Mouse (Mus musculus) urinary bladder, postnatal 25 days (tissue): ENCODE data around the gene Zc3h7b.
A peak's percentile ranks its signal among the peaks of the same experiment; 100 is the strongest.

Source experiments
- DNase-seq: peaks from one replicate; pipeline ENCODE4 v3.0.0; 2022; ENCODE audit warnings: low spot score

The Zc3h7b gene

GRCm38 (mm10) chr15:81818404-81818803 lies 73.5 kb downstream of the Zc3h7b start:
- DNase-seq = no peak

DNA sequence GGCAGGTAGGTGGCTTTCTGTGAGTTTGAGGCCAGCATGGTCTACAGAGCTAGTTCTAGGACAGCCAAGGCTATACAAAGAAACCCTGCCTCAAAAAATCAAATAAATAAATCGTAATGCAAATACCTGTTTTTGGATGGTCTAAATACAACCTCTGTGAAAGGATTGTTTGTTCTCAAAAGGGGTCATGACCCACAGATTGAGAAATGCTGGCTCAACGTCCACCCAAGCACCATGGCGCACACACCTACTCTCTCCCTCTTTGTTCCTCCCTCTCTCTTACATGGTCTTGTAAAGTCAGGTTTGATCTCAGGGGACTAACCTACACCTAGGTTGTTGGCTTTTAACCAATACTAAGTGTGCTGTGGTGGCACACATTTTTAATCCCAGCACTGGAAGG lies 77.8 kb downstream of the Zc3h7b start:
- DNase-seq = no peak

GRCm38 (mm10) chr15:81824832-81825231 lies 80.0 kb downstream of the Zc3h7b start:
- DNase-seq = no peak

DNA sequence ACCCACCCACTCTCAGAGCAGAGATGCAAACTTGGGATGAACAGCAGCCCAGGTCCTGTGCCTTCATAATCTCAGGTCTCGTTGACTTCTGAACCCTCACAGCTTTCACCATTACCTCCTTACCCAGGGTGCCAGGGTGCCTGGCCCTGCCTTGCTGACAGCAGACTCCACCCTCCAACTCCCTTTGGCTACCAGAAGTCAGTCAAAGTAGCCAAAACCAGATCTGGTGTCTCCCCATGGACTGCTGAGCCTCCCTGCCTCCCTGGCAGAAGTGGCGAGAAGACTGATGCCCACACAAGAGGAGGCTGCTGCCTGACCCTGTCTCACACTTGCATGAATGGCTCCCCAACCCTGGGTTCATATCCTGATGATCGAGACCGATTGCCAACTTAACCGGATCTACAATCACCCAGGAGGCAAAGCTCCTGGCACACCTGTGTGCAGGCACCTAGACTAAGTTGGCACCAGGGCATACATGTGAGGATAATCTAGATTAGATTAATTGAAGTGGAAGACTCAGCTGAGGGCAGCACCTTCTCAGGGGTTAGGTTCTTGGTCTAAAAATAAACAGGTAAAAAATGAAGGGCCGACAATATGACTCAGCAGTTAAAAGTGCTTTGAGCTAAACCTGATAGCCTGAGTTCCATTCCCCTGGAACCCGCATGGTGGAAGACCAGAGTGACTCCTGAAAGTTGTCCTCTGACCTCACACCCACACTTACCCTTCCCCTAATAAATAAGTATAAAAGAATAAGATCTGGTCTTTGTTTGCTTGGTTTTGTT lies 83.8 kb downstream of the Zc3h7b start:
- DNase-seq = no peak

DNA sequence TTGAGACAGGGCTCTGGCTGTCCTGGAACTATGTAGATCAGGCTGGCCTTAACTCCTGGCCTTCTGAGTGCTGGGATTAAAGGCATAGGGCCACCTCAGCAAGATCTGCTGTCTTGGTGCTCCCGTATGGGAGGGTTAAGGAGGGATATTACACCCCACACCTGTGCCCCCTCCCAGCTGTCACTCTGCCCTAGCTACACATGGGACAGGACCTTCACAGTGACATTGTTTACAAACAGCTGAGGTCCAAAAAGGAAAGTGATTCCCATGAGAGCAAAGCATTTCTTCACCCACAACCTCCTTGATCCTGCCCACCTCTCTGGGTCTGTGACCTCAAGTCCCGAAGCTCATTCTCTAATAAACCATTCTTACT lies 84.3 kb downstream of the Zc3h7b start:
- no peak for DNase-seq

DNA sequence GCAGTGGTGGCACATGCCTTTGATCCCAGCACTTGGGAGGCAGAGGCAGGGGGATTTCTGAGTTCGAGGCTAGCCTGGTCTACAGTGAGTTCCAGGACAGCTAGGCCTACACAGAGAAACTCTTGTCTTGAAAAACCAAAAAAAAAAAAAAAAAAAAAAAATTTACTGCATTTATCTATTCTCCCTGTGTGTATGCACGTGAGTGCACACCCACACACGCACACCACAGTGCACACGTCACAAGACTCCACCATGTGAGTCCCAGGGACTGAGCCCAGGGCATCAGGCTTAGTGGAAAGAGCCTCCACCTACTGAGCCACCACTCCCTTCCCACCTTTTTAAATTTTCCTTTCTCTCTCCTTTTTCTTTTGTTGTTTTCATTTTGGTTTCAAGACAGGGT lies 85.7 kb downstream of the Zc3h7b start:
- no peak for DNase-seq

GRCm38 (mm10) chr15:81831136-81831825 lies 86.4 kb downstream of the Zc3h7b start:
- DNase-seq = peak; percentile 86

DNA sequence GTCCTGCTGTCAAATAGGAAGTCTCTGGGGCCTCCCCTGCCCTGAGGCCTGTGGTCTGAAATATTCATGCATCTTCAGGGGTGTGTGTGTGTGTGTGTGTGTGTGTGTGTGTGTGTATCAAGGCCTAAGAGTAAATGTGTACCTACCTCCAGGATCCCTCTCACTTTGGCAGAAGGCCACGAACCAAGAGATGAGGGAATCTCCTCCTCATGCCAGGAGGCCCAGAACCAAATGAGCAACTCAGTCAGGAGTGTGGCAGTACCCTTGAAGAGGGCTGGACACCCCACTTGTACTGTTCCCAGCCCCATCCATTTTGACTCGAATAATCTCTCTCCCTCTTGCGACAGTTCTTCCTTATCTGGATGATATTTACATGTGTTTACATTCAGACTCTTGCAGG lies 87.4 kb downstream of the Zc3h7b start:
- DNase-seq = no peak

GRCm38 (mm10) chr15:81833481-81833880 lies 88.6 kb downstream of the Zc3h7b start:
- no peak for DNase-seq

DNA sequence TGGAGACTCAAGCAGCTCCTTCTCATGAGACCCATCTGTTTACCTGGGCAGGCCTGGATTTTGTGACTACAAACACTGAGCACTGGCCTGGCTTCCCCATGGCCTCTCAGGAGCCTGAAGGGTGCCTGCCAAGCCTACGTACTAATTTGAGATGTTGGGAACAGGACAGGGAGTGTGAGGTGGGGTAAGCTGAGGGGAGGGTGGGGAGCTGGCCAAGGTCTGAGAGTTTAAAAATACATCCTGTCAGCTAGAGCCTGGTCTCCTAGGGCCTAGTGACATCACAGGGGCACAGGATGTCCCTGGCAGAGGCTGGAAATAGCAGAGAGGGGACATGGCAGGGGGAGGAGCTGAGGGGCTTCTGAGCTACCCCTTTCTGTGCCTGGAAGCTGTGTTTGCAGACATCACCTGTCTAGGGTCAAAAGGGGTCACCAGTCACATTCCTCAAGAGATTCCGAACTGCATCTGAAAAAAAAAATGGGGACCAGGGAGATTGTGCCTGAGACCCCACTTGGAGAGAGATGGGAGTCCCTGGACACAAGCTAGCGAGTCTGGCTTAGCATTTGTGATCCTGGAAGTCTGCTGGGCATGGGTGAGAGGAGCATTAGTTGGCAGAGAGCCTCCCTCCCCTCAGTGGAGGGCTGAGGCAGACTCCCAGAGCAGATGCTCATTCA lies 89.4 kb downstream of the Zc3h7b start:
- no peak for DNase-seq

DNA sequence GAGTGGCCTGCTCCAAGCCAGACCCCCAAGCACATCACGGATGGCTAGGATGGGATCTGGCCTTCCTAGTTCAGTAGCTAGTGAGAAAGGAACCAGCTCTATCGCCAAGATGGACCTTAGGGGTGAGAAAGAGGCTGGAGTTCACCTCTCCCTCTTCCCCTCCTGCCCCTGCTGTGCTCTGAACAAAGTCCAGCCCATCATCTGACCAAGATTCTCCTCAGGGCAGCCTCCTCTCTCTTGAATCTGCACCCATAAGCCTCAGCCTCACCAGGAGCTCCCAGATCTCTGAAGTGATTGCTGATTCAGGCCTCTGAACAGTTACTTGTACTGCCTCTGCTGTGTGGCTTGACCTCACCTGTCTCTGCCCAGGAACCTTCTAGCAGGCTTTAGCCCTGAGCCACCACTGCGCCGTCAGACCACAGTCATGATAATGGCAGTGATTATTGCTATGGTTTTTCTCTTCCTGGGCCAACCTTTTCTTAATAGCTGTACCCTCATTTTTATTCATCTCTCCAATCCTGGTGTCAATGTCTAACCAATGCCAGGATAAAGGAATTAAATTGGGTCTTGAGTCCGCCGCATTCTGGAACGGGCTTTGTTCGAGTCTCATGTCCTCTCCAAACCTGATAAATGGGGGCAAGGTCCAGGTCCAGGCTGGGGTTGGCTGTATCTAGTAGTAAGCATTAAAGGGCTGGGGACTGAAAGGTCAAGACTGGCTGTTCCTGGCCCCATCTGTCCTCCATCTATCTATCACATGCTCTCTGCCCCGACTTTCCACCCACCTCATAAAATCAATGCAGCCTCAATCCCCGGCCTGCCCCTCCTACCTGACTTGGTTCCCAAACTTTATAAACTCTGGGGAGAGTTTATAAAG lies 90.4 kb downstream of the Zc3h7b start:
- no peak for DNase-seq

DNA sequence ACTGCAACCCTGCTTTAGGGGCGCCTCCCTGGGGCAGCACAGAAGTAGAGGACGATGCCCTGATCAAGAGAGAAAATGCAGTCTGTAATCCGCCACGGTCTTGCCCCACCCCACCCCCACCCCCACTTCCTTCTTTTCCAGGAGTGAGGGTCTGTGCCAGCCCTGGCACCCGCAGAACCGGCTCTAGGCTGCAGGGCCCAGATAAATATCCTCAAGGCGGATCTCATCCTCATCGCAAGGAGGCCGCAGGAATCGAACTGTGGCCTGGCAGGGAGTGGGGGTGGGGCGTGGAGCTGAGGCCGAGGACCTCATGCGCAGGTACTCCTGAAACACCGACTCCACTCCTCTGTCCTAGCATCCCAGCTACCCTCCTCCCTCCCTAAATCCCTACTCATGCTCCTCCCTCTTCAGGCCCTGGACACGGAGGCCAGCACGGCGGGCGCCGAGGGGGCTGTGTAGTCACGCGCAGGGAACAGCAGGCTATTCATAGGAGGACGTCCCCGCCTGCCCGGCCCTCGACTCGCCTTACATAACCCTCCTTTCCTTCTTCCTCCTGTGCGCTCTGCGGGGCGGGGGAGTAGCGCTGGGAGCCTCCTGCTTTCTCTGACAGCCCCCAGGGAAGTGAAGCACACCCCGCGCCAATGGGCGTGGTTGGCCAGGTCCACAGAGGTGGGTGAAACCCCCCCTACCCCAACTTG lies 91.4 kb downstream of the Zc3h7b start:
- peak; percentile 64 for DNase-seq

GRCm38 (mm10) chr15:81836966-81837920 lies 92.4 kb downstream of the Zc3h7b start:
- DNase-seq = no peak

DNA sequence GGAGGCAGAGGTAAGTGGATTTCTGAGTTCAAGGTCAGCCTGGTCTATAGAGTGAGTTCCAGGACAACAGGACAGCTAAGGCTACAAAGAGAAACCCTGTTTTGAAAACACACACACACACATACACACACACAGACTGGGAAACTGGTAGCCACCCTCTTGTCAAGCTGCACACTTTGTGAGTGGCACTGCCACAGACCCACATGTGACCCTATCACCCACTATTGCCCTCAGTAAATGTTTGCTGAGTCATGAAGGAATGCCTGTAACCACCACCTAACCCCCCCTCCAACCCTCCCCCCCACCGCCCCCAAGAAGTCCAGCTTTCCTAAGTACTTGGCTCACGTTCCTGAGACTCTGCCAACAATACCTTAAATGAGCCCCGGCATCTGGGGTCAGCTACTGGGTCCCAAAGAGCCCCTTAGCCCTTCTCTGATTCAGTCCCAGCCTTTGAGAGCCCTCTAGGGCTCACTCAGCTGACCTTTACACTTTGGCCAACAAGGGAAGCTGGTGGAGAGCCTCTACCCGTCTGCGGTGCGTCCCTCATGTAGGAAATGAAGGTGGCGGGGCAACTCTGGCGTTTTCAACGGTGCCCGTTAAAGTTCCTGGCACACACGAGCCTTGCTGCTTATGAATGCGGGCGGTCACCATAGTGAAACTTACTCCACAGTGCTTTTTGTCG lies 93.8 kb downstream of the Zc3h7b start:
- no peak for DNase-seq

GRCm38 (mm10) chr15:81839634-81840033 lies 94.8 kb downstream of the Zc3h7b start:
- peak; percentile 54 for DNase-seq

DNA sequence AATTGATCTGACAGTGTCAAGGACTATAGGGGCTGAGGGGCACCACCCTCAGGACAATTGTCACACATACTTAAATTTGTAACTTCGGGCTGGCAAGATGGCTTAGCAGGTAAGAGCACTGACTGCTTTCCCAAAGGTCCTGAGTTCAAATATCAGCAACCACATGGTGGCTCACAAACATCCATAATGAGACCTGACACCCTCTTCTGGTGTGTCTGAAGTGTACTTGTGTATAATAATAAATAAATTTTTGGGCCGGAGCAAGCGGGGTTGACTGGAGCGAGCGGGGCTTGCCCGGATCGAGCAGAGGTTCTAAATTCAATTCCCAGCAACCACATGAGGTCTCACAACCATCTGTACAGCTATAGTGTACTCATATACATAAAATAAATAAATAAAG lies 95.4 kb downstream of the Zc3h7b start:
- no peak for DNase-seq

DNA sequence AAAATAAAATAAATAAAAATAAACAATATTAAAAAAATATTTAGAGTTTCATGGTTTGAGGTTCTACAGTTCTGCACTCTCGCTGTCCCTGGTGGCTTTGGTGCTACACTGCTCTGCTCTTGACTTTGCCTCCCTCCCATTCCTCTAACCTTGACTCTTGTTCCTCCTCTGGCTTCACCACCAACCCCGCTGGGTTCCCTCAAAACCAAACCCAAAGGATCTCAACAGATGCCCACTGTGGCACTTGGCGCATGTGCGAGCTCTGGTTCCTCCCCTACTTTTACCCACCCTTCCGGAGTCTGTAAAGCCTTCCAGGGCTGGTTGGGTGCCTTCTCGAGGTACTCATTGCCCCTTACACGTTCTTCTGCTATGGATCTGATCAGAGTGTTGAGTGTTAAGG lies 97.4 kb downstream of the Zc3h7b start:
- DNase-seq = no peak

DNA sequence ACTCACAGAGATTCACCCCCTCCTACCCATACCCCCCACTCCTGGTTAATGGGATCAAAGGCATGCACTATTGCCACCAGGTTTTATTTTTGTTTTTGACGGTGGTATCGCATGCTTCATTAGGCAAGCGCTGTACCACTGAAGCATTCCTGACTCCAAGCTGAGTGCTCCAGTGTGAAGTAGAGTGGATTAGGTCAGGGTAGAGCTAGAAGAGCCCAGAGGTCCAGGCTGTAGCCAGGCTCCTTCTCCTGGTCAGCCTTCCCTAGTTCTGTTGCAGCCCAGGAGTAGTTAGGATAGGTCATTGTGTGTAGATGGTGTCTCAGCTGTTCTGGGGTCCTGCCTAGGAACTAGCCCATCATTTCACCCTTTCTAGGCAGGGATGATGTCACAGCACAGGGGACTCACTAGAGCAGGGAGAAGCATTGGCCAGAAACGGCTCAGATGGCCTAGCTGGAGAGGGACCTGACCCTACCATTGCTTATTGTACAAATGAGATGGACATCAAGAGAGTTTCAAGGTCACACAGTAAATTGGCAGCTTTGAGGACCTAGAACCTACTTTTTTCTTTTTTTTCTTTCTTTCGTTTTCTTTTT lies 100.3 kb downstream of the Zc3h7b start:
- DNase-seq = no peak

GRCm38 (mm10) chr15:81845724-81846123 lies 100.9 kb downstream of the Zc3h7b start:
- DNase-seq = peak; percentile 31
